Mouse (Mus musculus) myocyte (in vitro differentiated cells): ENCODE measurements around the gene Pole2.

Source experiments
- POLR2A ChIP-seq: IDR thresholded peaks from one replicate; pipeline ENCODE4 v1.6.1; 2011; ENCODE audit warnings: low read depth, mild to moderate bottlenecking, control low read depth, moderate library complexity; ENCODE audit not compliant: insufficient read length
- REST ChIP-seq: IDR thresholded peaks from one replicate; pipeline ENCODE4 v1.6.1; 2011; ENCODE audit warnings: mild to moderate bottlenecking, control low read depth, moderate library complexity; ENCODE audit not compliant: insufficient read depth, insufficient read length
- USF1 ChIP-seq: IDR thresholded peaks from one replicate; pipeline ENCODE4 v1.6.1; 2011; ENCODE audit warnings: low read depth, mild to moderate bottlenecking, control low read depth, moderate library complexity

GRCm38 (mm10) chr12:69191396-69191795, 36.6 kb downstream of the Pole2 start:
- TF ChIP-seq POLR2A = no peak
- no peak for TF ChIP-seq USF1
- TF ChIP-seq REST = no peak
